Mouse (Mus musculus): ENCODE results near the gene Phf2.
"Not testable (repeated sequence)": the region's sequence is repeated elsewhere in the genome, so short reads cannot be mapped to it uniquely, and the experiment has no call there.

Phf2 gene

DNA sequence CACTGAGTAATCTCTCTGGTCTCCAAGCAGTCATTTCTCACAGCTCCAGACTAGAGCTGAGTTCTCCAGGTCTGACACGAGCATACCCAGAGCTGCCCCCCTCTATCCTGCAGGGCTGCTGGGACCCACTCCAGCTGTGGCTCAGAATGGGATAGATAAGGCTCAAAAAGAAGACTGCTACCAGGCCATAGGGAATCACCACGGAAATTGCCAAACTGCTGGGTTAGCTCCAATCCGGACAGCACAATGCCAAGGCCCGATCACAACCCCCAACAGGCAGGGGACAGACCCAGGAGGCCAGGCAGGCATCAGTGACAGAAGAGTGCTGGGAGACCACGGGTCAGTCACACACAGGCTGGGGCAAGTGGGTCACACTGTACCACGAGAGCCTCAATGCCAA, 12.9 kb downstream of the Phf2 start:
- in situ Hi-C loops (cut with MboI): no loop called here

GRCm38 (mm10) chr13:48857246-48857932, 13.5 kb downstream of the Phf2 start:
- in situ Hi-C loops (cut with MboI): no loop called here

- in situ Hi-C loops (cut with MboI): no loop called here
These were observed 17.0 kb downstream of the Phf2 start for GRCm38 (mm10) chr13:48853947-48854346.

- in situ Hi-C loops (cut with MboI): no loop called here
These were observed 17.4 kb downstream of the Phf2 start for GRCm38 (mm10) chr13:48853475-48853874.

DNA sequence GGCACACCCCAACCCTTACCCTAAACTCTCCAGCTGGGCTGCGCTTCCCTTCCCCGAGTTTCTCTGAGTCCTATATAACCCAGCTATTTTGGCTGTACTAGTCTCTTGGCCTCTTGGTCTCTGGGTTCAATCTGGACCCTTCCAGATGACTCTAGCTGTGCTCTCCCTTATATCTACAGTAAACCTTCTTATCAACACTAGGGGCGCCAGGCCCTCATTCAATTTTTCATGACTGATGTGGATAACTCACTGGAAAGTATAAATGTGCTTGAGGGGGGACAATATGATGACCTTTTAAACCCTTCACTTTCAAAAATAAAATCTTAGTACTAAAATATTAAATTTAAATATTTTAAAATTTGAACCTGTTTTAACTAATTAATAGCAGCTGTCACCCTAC, 18.1 kb downstream of the Phf2 start:
- in situ Hi-C loops (cut with MboI): no loop called here

GRCm38 (mm10) chr13:48851719-48852118, 19.2 kb downstream of the Phf2 start:
- in situ Hi-C loops (cut with MboI): no loop called here

GRCm38 (mm10) chr13:48850771-48851170, 20.1 kb downstream of the Phf2 start:
- in situ Hi-C loops (cut with MboI): no loop called here

- in situ Hi-C loops (cut with MboI): no loop called here
These were observed 20.6 kb downstream of the Phf2 start for GRCm38 (mm10) chr13:48850326-48850725.

DNA sequence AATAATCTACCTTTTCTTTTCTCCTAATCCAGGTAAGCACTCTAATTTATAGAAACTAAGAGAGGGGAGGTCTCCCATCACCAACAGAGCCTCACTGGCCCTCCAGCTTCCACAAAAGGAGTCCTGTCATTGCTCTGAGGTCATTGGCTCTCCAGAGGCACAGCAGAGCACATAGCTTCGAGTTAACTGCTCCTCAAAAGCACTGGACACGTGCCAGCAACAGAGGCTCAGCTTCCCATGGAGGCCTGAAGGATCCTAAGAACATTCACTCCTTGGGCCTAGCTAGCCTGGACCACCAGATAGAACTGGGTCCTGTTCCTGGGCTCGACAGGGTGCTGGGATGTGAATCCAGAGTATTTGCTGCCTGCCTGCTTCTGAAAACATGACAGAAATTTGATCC, 21.8 kb downstream of the Phf2 start:
- in situ Hi-C loops (cut with MboI): no loop called here

- in situ Hi-C loops (cut with MboI): no loop called here
These were observed 25.6 kb downstream of the Phf2 start for GRCm38 (mm10) chr13:48845308-48845707.

DNA sequence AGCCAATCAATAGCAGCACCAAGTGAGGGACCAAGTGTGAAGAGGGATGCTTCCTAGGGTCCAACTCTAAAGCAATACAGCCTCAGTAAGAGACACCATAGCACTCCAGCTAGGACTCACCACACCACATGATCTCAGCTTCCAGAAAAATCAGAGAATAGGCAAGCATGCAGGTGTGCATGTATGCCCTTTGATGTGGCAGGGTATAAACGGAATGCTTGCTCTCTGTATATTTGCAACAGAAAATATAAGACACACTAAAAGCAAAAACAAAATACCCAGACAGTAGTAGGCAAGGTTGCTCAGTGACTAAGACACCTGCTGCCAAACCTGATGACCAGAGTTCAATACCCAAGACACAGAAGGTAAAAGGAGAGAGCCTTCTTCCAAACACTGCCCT, 27.4 kb downstream of the Phf2 start:
- in situ Hi-C loops (cut with MboI): no loop called here

DNA sequence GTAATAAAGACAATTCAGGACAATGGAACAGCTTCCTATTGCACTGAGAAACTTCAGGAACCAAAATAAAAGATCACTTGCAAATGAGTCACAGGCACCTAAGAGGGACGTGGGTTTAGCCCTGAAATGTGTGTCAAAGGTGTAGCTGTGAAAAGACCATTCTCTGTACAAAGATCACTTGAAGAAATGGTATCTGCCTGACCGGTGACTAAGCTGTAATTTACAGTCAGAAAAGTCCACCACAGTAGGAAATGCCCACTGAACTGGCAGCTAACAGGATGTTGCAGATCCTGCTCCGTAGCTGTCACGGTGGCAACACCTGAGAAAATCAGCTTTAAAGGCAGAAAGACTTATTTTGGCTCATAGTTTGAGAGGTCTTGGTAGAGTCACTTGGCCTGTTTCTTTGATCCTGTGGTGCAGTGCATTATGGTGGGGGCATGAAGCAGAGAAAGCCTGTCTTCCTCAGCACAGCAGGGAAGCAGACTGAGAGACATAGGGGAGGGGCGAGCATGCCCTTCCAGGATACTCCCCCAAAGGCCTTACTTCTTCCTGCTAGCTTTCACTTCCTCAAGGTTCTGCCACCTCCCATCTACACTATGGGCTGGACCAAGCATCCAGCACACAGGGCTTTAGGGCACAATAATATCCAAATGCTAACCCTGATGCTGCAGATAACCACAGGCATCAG, 28.9 kb downstream of the Phf2 start:
- in situ Hi-C loops (cut with MboI): no loop called here

DNA sequence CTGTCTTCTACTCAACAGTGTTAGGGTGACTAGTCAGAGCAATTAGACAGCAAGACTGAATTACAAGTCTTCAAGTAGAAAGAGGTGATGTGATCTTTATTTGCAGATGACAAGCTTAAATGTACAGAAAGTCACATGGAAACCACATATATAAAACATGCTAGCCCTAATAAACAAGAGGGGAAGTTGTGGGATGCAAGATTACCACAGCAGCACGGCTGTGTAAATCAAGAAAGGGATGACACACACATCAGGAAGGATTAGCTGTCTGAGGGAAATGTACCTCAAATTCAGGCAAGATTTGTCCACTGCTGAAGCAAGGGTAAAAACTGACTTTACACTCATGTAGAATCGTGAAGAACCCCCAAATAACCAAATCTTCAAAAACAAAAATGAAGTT, 32.6 kb downstream of the Phf2 start:
- in situ Hi-C loops (cut with MboI): no loop called here

GRCm38 (mm10) chr13:48837537-48837936, 33.4 kb downstream of the Phf2 start:
- in situ Hi-C loops (cut with MboI): no loop called here

- in situ Hi-C loops (cut with MboI): no loop called here
These were observed 40.2 kb downstream of the Phf2 start for GRCm38 (mm10) chr13:48830528-48831250.

- in situ Hi-C loops (cut with MboI): no loop called here
These were observed 41.1 kb downstream of the Phf2 start for GRCm38 (mm10) chr13:48829780-48830179.

GRCm38 (mm10) chr13:48822871-48823270, 48.0 kb downstream of the Phf2 start:
- in situ Hi-C loops (cut with MboI): no loop called here

DNA sequence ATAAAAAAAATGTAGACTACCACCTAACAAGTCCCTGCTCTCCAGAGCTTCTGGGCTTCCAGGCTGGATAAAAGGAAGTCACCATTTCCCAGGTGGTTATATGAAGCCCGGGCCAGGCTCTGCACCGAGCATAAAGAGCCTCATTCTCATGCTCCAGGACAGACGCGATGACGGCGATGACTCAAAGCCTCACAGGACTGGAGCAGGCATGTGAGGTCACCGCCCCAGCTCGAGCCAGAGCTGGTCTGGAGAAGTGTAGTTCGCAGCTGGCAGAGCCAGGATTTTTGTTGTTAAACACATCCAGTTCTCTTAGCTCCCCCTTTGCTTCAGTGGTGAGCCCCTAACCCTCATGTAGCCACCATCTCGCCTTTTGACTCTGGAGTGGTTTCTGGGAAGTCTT, 48.6 kb downstream of the Phf2 start:
- in situ Hi-C loops (cut with MboI): no loop called here

- in situ Hi-C loops (cut with MboI): no loop called here
These were observed 51.8 kb downstream of the Phf2 start for GRCm38 (mm10) chr13:48819131-48819530.

- in situ Hi-C loops (cut with MboI): no loop called here
These were observed 56.5 kb downstream of the Phf2 start for GRCm38 (mm10) chr13:48814406-48814805.

- in situ Hi-C loops (cut with MboI): no loop called here
These were observed 59.9 kb downstream of the Phf2 start for GRCm38 (mm10) chr13:48810991-48811390.

DNA sequence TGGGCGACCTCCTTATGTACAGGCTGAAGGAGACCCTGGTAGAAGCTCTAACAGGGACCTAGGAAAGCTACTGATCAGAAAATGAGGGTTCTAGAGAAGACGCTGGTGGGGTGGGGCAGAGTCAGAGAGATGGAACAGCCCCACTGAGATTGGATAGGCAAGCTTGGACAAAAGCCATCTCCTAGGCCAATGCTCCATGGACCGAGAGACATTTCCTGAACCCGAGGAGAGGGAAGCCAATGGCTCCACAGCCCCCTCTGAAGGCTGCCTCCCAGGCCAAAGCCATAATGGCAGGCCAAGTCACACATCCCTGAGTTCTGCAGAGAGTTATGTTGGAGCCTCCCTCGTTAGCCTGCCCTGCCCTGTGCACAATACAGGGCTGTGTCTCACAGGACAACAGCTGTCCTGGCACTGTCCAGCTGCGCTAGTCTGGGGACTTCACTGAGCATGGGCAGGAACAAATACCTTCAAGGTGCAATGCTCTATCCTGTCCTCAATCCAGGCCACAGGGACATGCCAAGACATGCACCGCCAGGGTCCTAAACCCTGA, 60.6 kb downstream of the Phf2 start:
- in situ Hi-C loops (cut with MboI): no loop called here

GRCm38 (mm10) chr13:48809668-48810067, 61.3 kb downstream of the Phf2 start:
- in situ Hi-C loops (cut with MboI): not testable (repeated sequence)
